Mouse (Mus musculus) lung, embryonic 14.5 days (tissue): ENCODE measurements around the gene Arrdc3. TPM values are rescaled to one million over a fixed set of nuclear protein-coding genes. Genes with fewer than 3 reads are reported as not detected.

Source experiments
- ATAC-seq: fragments of 200-750 bp; cut with Nextera tagmentation; 2 replicates; pipeline ENCODE4 v1.8.0; 2017; ENCODE audit warnings: mild to moderate bottlenecking, moderate TSS enrichment, moderate library complexity; ENCODE audit not compliant: insufficient read depth
- DNase-seq: peaks from one replicate; pipeline ENCODE4 v3.0.0-alpha.2; 2015
- H3K27ac ChIP-seq: fragments of 300-500 bp; sonication (generic); 2 replicates; pipeline ENCODE4 v1.5.1; 2014; ENCODE audit warnings: low read depth, mild to moderate bottlenecking, moderate library complexity
- H3K27me3 ChIP-seq: fragments of 300-500 bp; sonication (generic); 2 replicates; pipeline ENCODE4 v1.6.1; 2014; ENCODE audit warnings: low read length, control low read depth; ENCODE audit not compliant: insufficient read depth
- H3K36me3 ChIP-seq: fragments of 300-500 bp; sonication (generic); 2 replicates; pipeline ENCODE4 v1.6.1; 2014; ENCODE audit warnings: control low read depth; ENCODE audit not compliant: insufficient read depth
- H3K4me1 ChIP-seq: fragments of 300-500 bp; sonication (generic); 2 replicates; pipeline ENCODE4 v1.6.1; 2014; ENCODE audit warnings: antibody characterized with exemption, control low read depth; ENCODE audit not compliant: insufficient read depth
- H3K4me2 ChIP-seq: fragments of 300-500 bp; sonication (generic); 2 replicates; pipeline ENCODE4 v1.6.1; 2014; ENCODE audit warnings: mild to moderate bottlenecking
- H3K4me3 ChIP-seq: fragments of 300-500 bp; sonication (generic); 2 replicates; pipeline ENCODE4 v1.5.1; 2014; ENCODE audit warnings: low read depth, low read length
- H3K9ac ChIP-seq: fragments of 300-500 bp; sonication (generic); 2 replicates; pipeline ENCODE4 v1.6.1; 2014
- H3K9me3 ChIP-seq: fragments of 300-500 bp; sonication (generic); 2 replicates; pipeline ENCODE4 v1.6.1; 2016; ENCODE audit warnings: low read depth, low read length, control low read depth
- CTCF ChIP-seq: IDR thresholded peaks from 2 replicates; pipeline ENCODE4 v1.5.1; 2016; ENCODE audit warnings: antibody characterized with exemption, low read depth
- WGBS: fragments of 180-500 bp; shearing (Covaris S2); extraction: QIAGEN DNeasy Blood & Tissue Kit; methylation state at CpG from one replicate; pipeline ENCODE4 v1.1.7; 2014; 5-methylcytosine and 5-hydroxymethylcytosine counted together
- polyA plus RNA-seq: library from polyadenylated mRNA; unstranded; fragments of >200 nt; fragmentation: Nextera tagmentation; extraction: Ambion mirVana; gene quantifications from 2 replicates; pipeline ENCODE4 v1.2.1, GENCODE M21; 2014

The Arrdc3 gene
- polyA plus RNA-seq: 65.5 and 69.2 TPM in 2 replicates

DNA sequence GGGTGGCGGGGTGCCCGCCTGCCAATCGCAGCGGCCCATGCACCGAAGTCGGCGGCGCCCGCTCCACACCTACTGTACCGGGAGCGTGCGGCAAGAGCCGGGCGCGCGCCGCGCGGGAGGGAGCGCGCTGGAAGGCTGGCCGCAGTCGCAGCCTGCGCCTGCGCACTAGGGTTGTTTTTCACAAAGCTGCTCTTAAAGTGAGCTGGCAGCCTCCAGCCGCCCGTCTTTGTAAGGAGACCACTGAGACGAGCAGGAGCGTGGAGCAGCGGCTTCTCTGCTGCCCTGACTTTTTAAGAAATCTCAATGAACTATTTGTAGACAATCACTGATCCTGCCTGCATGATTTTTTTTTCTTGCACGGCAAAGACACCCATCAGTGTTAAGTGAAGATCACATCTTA is at the start of gene Arrdc3:
TSS of gene Arrdc3 (plus strand) at position 195 of the 400 bp plus-strand sequence.
- peak; percentile 48 for ATAC-seq

GRCm38 (mm10) chr13:80862215-80862614 is 21.0 kb upstream of the Arrdc3 start:
- ATAC-seq (peak; percentile 58; the same call in 1 of the 2 replicates), DNase-seq (peak; percentile 90)
- H3K27ac ChIP-seq: no peak overlapping the region
- no peak overlapping the region for H3K4me2 ChIP-seq
- no peaks in the 10 kb centered on the region for H3K4me1 ChIP-seq
- no peak overlapping the region for H3K4me3 ChIP-seq
- no peak overlapping the region for H3K9ac ChIP-seq
- WGBS: 12% methylated on average over 5 of the region's 5 CpGs
- H3K9me3 ChIP-seq: no peaks in the 10 kb centered on the region
- no peaks in the 10 kb centered on the region for H3K36me3 ChIP-seq
- no peaks in the 10 kb centered on the region for H3K27me3 ChIP-seq
- TF ChIP-seq CTCF: peak; percentile 81

More for the DNA sequence above, at the start of gene Arrdc3:
- Histone ChIP-seq H3K27me3 (no peaks in the 10 kb centered on the region), H3K4me3 (peak within 1 kb of the TSS; percentile 86), H3K4me1 (no peaks in the 10 kb centered on the region), H3K27ac (peak within 1 kb of the TSS; percentile 100), H3K4me2 (peak within 1 kb of the TSS; percentile 65), H3K36me3 (peaks cover 7% of the 10 kb centered on the region), H3K9ac (peak within 1 kb of the TSS; percentile 100), H3K9me3 (no peaks in the 10 kb centered on the region)
- whole genome bisulfite sequencing: under 1% methylated on average over 29 of the region's 31 CpGs
- TF ChIP-seq CTCF: no peak
- DNase-seq: peak; percentile 99

GRCm38 (mm10) chr13:80864195-80864594 is 19.0 kb upstream of the Arrdc3 start:
- Histone ChIP-seq H3K36me3 (no peaks in the 10 kb centered on the region), H3K9ac (no peak overlapping the region), H3K4me3 (no peak overlapping the region), H3K9me3 (no peaks in the 10 kb centered on the region), H3K27ac (no peak overlapping the region), H3K4me2 (no peak overlapping the region), H3K4me1 (no peaks in the 10 kb centered on the region), H3K27me3 (no peaks in the 10 kb centered on the region)
- peak; percentile 49; the same call in 1 of the 2 replicates for ATAC-seq
- 55% methylated on average over 3 of the region's 3 CpGs for WGBS
- peak; percentile 8 for DNase-seq
- TF ChIP-seq CTCF: no peak

GRCm38 (mm10) chr13:80875126-80875525 is 8.1 kb upstream of the Arrdc3 start:
- Histone ChIP-seq H3K4me1 (no peaks in the 10 kb centered on the region), H3K36me3 (no peaks in the 10 kb centered on the region), H3K9me3 (no peaks in the 10 kb centered on the region), H3K9ac (no peak overlapping the region), H3K4me2 (no peak overlapping the region), H3K4me3 (no peak overlapping the region), H3K27me3 (no peaks in the 10 kb centered on the region), H3K27ac (no peak overlapping the region)
- whole genome bisulfite sequencing: 80% methylated on average over 5 of the region's 5 CpGs
- no peak for TF ChIP-seq CTCF
- DNase-seq: no peak
- ATAC-seq: no peak

GRCm38 (mm10) chr13:80880756-80881155 is 2.4 kb upstream of the Arrdc3 start:
- H3K36me3 ChIP-seq: no peaks in the 10 kb centered on the region

DNA sequence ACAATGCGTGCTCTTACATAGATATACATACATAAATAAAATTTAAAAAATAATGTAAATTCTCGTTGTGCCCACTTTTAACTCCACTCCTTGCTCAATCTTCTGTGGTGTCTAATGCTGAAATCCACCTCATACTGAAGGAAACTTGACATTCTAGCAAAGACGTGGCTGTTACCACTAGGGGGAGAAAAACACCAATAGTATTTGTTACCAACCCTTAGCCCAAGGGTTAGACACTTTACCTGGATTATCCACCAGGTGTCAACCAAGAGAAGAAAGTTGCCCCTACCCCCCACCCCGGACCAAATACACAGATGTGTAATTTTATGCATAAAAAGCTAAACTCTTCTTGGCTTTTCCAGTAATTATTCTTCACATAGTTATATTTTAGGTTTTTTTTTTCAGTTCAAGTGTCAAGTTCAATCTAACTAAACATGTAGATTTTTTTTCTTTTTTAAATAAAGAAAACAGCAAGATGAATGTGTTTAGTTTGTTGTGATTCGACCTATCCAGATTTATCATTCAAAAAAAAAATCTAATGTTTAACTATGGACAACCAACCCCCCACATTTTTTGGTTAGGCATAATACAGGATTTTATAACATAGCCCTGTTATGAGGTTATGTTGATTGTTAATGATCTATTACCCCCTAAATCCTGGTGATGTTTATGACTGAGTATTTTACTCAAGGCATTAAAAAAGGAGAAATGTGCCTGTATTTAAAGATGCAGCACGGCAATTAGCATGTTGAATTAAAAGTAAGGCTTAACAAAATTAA is 1.3 kb upstream of the Arrdc3 start:
- H3K4me2 ChIP-seq: peak overlapping the region; percentile 55
- ATAC-seq: no peak
- no peaks in the 10 kb centered on the region for H3K9me3 ChIP-seq
- H3K4me3 ChIP-seq: no peak overlapping the region
- peak; percentile 91 for TF ChIP-seq CTCF
- H3K4me1 ChIP-seq: no peaks in the 10 kb centered on the region
- peak; percentile 94 for DNase-seq
- H3K36me3 ChIP-seq: no peaks in the 10 kb centered on the region
- peak overlapping the region; percentile 100 for H3K27ac ChIP-seq
- no peak overlapping the region; the same call in 1 of the 2 replicates for H3K9ac ChIP-seq
- no peaks in the 10 kb centered on the region for H3K27me3 ChIP-seq
- 18% methylated on average over 6 of the region's 6 CpGs for WGBS

More at GRCm38 (mm10) chr13:80880756-80881155, 2.4 kb upstream of the Arrdc3 start:
- Histone ChIP-seq H3K27me3 (no peaks in the 10 kb centered on the region), H3K4me2 (no peak overlapping the region), H3K9ac (no peak overlapping the region), H3K4me3 (no peak overlapping the region), H3K9me3 (no peaks in the 10 kb centered on the region), H3K4me1 (no peaks in the 10 kb centered on the region), H3K27ac (no peak overlapping the region)
- WGBS: 82% methylated on average over 4 of the region's 4 CpGs
- no peak for ATAC-seq
- DNase-seq: no peak
- no peak for TF ChIP-seq CTCF

DNA sequence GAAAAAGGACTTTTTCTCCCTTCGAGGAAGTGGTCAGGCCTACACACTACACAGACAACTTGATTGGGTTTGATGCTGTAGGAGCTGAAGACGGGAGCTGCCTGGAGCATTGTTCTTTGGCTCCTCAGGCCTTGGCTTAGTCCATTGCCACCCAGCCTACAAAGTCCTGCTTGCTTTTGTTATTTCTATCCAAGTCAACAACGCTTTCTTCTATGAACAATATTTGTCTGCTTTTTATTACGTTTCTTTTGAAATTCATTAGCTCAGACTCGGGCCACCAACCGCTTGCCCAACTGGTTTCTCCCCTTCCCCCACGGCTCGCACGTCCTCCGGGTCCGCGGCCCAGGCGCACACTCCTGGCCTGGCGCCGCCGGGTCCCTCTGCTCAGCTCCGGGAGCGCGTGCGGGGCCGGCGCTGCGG is 458 bp upstream of the Arrdc3 start:
- ATAC-seq (peak; percentile 43), DNase-seq (no peak)
- no peaks in the 10 kb centered on the region for H3K4me1 ChIP-seq
- H3K4me2 ChIP-seq: peak overlapping the region; percentile 55
- no peak for TF ChIP-seq CTCF
- H3K27me3 ChIP-seq: no peaks in the 10 kb centered on the region
- peak overlapping the region; percentile 100 for H3K9ac ChIP-seq
- peak overlapping the region; percentile 100 for H3K27ac ChIP-seq
- H3K36me3 ChIP-seq: peaks cover 2% of the 10 kb centered on the region
- WGBS: under 1% methylated on average over 23 of the region's 23 CpGs
- H3K4me3 ChIP-seq: peak overlapping the region; percentile 86
- H3K9me3 ChIP-seq: no peaks in the 10 kb centered on the region
